Comparison of ENCODE assay signal across 8 mouse cellular contexts in the genomic region with DNA sequence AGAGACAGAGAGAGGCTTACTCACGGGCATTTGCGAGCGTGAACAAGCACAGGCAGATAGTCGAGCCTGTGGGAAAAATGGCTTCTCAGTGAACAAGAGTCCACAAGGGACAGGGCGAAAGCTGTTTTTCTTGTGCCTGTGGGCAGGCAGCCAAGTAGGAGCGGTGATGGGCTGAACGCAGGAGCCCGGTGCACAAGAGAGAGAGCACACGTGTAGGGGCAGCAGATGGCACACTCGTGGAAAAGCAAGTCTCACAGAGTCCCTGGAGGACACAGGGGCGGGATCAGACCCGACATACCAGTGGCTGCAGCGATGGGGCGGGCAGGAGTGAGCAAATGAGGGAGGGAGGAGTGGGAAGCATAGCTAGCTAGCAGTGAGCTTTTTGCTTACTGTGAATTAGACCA. TPM values are rescaled to one million over a fixed set of nuclear protein-coding genes. Genes with fewer than 3 reads are reported as not detected.
DNase-seq lines count a peak whose midpoint lies in the region; ATAC-seq and TF ChIP-seq lines count a peak whose summit lies in the region.

No protein-coding gene starts in this region.

- H3K27ac ChIP-seq in cortical plate, adult 2 months (ENCODE audit: insufficient read depth, low read length), result no peak overlapping the region
- H3K27ac ChIP-seq in intestine, embryonic 16.5 days (ENCODE audit: low read length), result peak overlapping the region; percentile 96
- H3K27ac ChIP-seq in midbrain, embryonic 10.5 days (replicated peaks), result peak overlapping the region; percentile 91

- H3K4me2 ChIP-seq in intestine, embryonic 16.5 days (ENCODE audit: low read depth, low read length), result peak overlapping the region; percentile 94

- H3K27me3 ChIP-seq in intestine, embryonic 16.5 days (replicated peaks; ENCODE audit: control insufficient read depth, insufficient read depth, low read length), result no peaks in the 10 kb centered on the region
- H3K27me3 ChIP-seq in midbrain, embryonic 10.5 days (ENCODE audit: low read depth, poor library complexity, severe bottlenecking), result peaks cover 6% of the 10 kb centered on the region; the same call in 1 of the 2 replicates

- no peaks in the 10 kb centered on the region for H3K9me3 ChIP-seq in intestine, embryonic 16.5 days (ENCODE audit: control insufficient read depth, low read length)
- H3K9me3 ChIP-seq in midbrain, embryonic 10.5 days (replicated peaks), result no peaks in the 10 kb centered on the region

- TF ChIP-seq POLR2A in cortical plate, adult 2 months (IDR thresholded peaks at IDR 0.05; ENCODE audit: extremely low read depth, insufficient read depth, low read length), result no peak

- no peaks in the 10 kb centered on the region for H3K4me1 ChIP-seq in cortical plate, adult 2 months (ENCODE audit: control insufficient read depth, insufficient read depth, low read length)
- H3K4me1 ChIP-seq in intestine, embryonic 16.5 days (ENCODE audit: control insufficient read depth, insufficient read depth, low read length), result peaks cover 8% of the 10 kb centered on the region
- H3K4me1 ChIP-seq in midbrain, embryonic 10.5 days, result peaks cover 25% of the 10 kb centered on the region

- WGBS in intestine, embryonic 16.5 days, result under 1% methylated on average over 14 of the region's 14 CpGs
- under 1% methylated on average over 14 of the region's 14 CpGs for WGBS in midbrain, embryonic 10.5 days

- intact Hi-C loops in left cerebral cortex, postnatal 4 days (cut with DNase I), result no loop called here

- TF ChIP-seq CTCF in cortical plate, adult 2 months (IDR thresholded peaks at IDR 0.05; ENCODE audit: extremely low read depth, insufficient read depth, low read length), result no peak

- peak; percentile 70 to 71 for DNase-seq in urinary bladder, adult 18-20 months (ENCODE audit: low spot score in 2 of 2)
- DNase-seq in urinary bladder, postnatal 10 days (ENCODE audit: low spot score), result no peak
- DNase-seq in gastrocnemius, postnatal 25 days, result peak; percentile 48
- DNase-seq in left cerebral cortex, postnatal 4 days, result peak; percentile 89
- peak; percentile 71 for DNase-seq in midbrain, embryonic 10.5 days (ENCODE audit: low spot score)
- DNase-seq in spleen, adult 12 weeks (ENCODE audit: low spot score), result peak; percentile 22

- H3K4me3 ChIP-seq in cortical plate, adult 2 months (ENCODE audit: insufficient read depth, low read length), result peak overlapping the region; percentile 34
- peak overlapping the region; percentile 55 for H3K4me3 ChIP-seq in intestine, embryonic 16.5 days (ENCODE audit: low read length)
- peak overlapping the region; percentile 62 for H3K4me3 ChIP-seq in midbrain, embryonic 10.5 days

- peak; percentile 87 for ATAC-seq in intestine, embryonic 16.5 days

- no peaks in the 10 kb centered on the region for H3K36me3 ChIP-seq in intestine, embryonic 16.5 days (ENCODE audit: control insufficient read depth, insufficient read depth, low read length)
- no peaks in the 10 kb centered on the region for H3K36me3 ChIP-seq in midbrain, embryonic 10.5 days

- peak overlapping the region; percentile 77 for H3K9ac ChIP-seq in intestine, embryonic 16.5 days (ENCODE audit: low read depth, low read length)

RNA-seq across cellular contexts. Expression of a gene that starts 7.8 kb away (rescaled TPM):
- not detected in 2 replicates for polyA plus RNA-seq in cortical plate, adult 2 months (2012; rRNA removed)
- total RNA-seq in gastrocnemius, postnatal 25 days (2021), result not detected
- not detected in 2 replicates for polyA plus RNA-seq in intestine, embryonic 16.5 days (2015; fragmentation: Nextera tagmentation; extraction: Ambion mirVana)
- not detected for total RNA-seq in left cerebral cortex, postnatal 4 days (2021)
- not detected in 2 replicates for polyA plus RNA-seq in midbrain, embryonic 10.5 days (2016; fragmentation: Nextera tagmentation; extraction: Ambion mirVana)

RNA-seq across cellular contexts. Expression of a gene that starts 16.4 kb away (rescaled TPM):
- not detected in 2 replicates for polyA plus RNA-seq in cortical plate, adult 2 months (2012; rRNA removed)
- not detected for total RNA-seq in gastrocnemius, postnatal 25 days (2021)
- polyA plus RNA-seq in intestine, embryonic 16.5 days (2015; fragmentation: Nextera tagmentation; extraction: Ambion mirVana), result not detected in 2 replicates
- total RNA-seq in left cerebral cortex, postnatal 4 days (2021), result not detected
- not detected in 2 replicates for polyA plus RNA-seq in midbrain, embryonic 10.5 days (2016; fragmentation: Nextera tagmentation; extraction: Ambion mirVana)

RNA-seq across cellular contexts. Expression of a gene that starts 30.0 kb away (rescaled TPM):
- not detected in 2 replicates for polyA plus RNA-seq in cortical plate, adult 2 months (2012; rRNA removed)
- not detected for total RNA-seq in gastrocnemius, postnatal 25 days (2021)
- polyA plus RNA-seq in intestine, embryonic 16.5 days (2015; fragmentation: Nextera tagmentation; extraction: Ambion mirVana), result not detected in 2 replicates
- total RNA-seq in left cerebral cortex, postnatal 4 days (2021), result not detected
- not detected in 2 replicates for polyA plus RNA-seq in midbrain, embryonic 10.5 days (2016; fragmentation: Nextera tagmentation; extraction: Ambion mirVana)

RNA-seq across cellular contexts. Expression of a gene that starts 44.4 kb away (rescaled TPM):
- not detected in 2 replicates for polyA plus RNA-seq in cortical plate, adult 2 months (2012; rRNA removed)
- not detected for total RNA-seq in gastrocnemius, postnatal 25 days (2021)
- not detected in 2 replicates for polyA plus RNA-seq in intestine, embryonic 16.5 days (2015; fragmentation: Nextera tagmentation; extraction: Ambion mirVana)
- not detected for total RNA-seq in left cerebral cortex, postnatal 4 days (2021)
- not detected in 2 replicates for polyA plus RNA-seq in midbrain, embryonic 10.5 days (2016; fragmentation: Nextera tagmentation; extraction: Ambion mirVana)

RNA-seq across cellular contexts. Expression of a gene that starts 44.4 kb away (rescaled TPM):
- polyA plus RNA-seq in cortical plate, adult 2 months (2012; rRNA removed), result not detected in 2 replicates
- not detected for total RNA-seq in gastrocnemius, postnatal 25 days (2021)
- polyA plus RNA-seq in intestine, embryonic 16.5 days (2015; fragmentation: Nextera tagmentation; extraction: Ambion mirVana), result not detected in 2 replicates
- not detected for total RNA-seq in left cerebral cortex, postnatal 4 days (2021)
- not detected in 2 replicates for polyA plus RNA-seq in midbrain, embryonic 10.5 days (2016; fragmentation: Nextera tagmentation; extraction: Ambion mirVana)
